Mouse (Mus musculus) heart, embryonic 16.5 days (tissue): ENCODE measurements around the gene Cmtm5. TPM values are rescaled to one million over a fixed set of nuclear protein-coding genes. Genes with fewer than 3 reads are reported as not detected.
A peak's percentile ranks its signal among the peaks of the same experiment; 100 is the strongest.
"Not testable (repeated sequence)": the region's sequence is repeated elsewhere in the genome, so short reads cannot be mapped to it uniquely, and the experiment has no call there.

Source experiments
- ATAC-seq: fragments of 200-750 bp; cut with Nextera tagmentation; replicated peaks from 2 replicates; pipeline ENCODE4 v1.8.0; 2017; ENCODE audit warnings: moderate number of reproducible peaks; ENCODE audit not compliant: insufficient read depth, low FRiP score; ENCODE audit errors: extremely low read depth
- H3K27ac ChIP-seq: fragments of 300-500 bp; sonication (generic); 2 replicates; pipeline ENCODE4 v1.5.1; 2014; ENCODE audit warnings: mild to moderate bottlenecking, low read length, control low read depth, moderate library complexity
- H3K27me3 ChIP-seq: fragments of 300-500 bp; sonication (generic); 2 replicates; pipeline ENCODE4 v1.6.1; 2014; ENCODE audit warnings: low read length, mixed read lengths; ENCODE audit not compliant: control insufficient read depth, insufficient read depth
- H3K36me3 ChIP-seq: fragments of 300-500 bp; sonication (generic); 2 replicates; pipeline ENCODE4 v1.6.1; 2014; ENCODE audit not compliant: control insufficient read depth, insufficient read depth
- H3K4me1 ChIP-seq: fragments of 300-500 bp; sonication (generic); 2 replicates; pipeline ENCODE4 v1.6.1; 2014; ENCODE audit warnings: low read length, mixed read lengths; ENCODE audit not compliant: control insufficient read depth, insufficient read depth
- H3K4me2 ChIP-seq: fragments of 300-500 bp; sonication (generic); 2 replicates; pipeline ENCODE4 v1.6.1; 2014; ENCODE audit warnings: low read depth, mild to moderate bottlenecking, control low read depth, low read length
- H3K4me3 ChIP-seq: fragments of 300-500 bp; sonication (generic); 2 replicates; pipeline ENCODE4 v1.5.1; 2014; ENCODE audit warnings: mild to moderate bottlenecking, control low read depth, low read length
- H3K9ac ChIP-seq: fragments of 300-500 bp; sonication (generic); 2 replicates; pipeline ENCODE4 v1.6.1; 2014; ENCODE audit warnings: low read length, control low read depth
- H3K9me3 ChIP-seq: fragments of 300-500 bp; sonication (generic); replicated peaks from 2 replicates; pipeline ENCODE4 v1.6.1; 2016; ENCODE audit warnings: low read length; ENCODE audit not compliant: control insufficient read depth
- WGBS: fragments of 180-500 bp; shearing (Covaris S2); extraction: QIAGEN DNeasy Blood & Tissue Kit; methylation state at CpG from one replicate; pipeline ENCODE4 v1.1.7; 2014; 5-methylcytosine and 5-hydroxymethylcytosine counted together
- microRNA counts: library from miRNA; unstranded; fragments of <30 nt; microRNA quantifications from one replicate; lab custom pipeline; 2016
- microRNA-seq: library from miRNA; unstranded; fragments of <30 nt; microRNA quantifications from one replicate; pipeline ENCODE4, GENCODE M21; 2017
- polyA plus RNA-seq: library from polyadenylated mRNA; unstranded; fragments of >200 nt; fragmentation: Nextera tagmentation; extraction: Ambion mirVana; gene quantifications from 2 replicates; pipeline ENCODE4 v1.2.1, GENCODE M21; 2015

The Cmtm5 gene
- polyA plus RNA-seq, 1 experiment from 2014 or later = 1.3 TPM

- H3K4me2 ChIP-seq = no peak overlapping the region
- no peaks in the 10 kb centered on the region for H3K27me3 ChIP-seq
- H3K36me3 ChIP-seq = peaks cover 24% of the 10 kb centered on the region
- peaks cover 17% of the 10 kb centered on the region for H3K4me1 ChIP-seq
- 48% methylated on average over 6 of the region's 6 CpGs for WGBS
- no peak overlapping the region for H3K4me3 ChIP-seq
- no peaks in the 10 kb centered on the region for H3K9me3 ChIP-seq
- H3K27ac ChIP-seq = peak overlapping the region; percentile 79
- no peak for ATAC-seq
- peak overlapping the region; percentile 40; the same call in 1 of the 2 replicates for H3K9ac ChIP-seq
These were observed 38.2 kb downstream of the Cmtm5 start for GRCm38 (mm10) chr14:54974068-54974791.

GRCm38 (mm10) chr14:54976633-54977032, 40.6 kb downstream of the Cmtm5 start, which contains the start of gene Gm17428:
Gene Gm17428, plus strand, starts transcription at chr14:54976933.
- Histone ChIP-seq H3K4me3 (no peak within 1 kb of the TSS), H3K9ac (peak within 1 kb of the TSS; percentile 65), H3K27ac (peak within 1 kb of the TSS; percentile 77), H3K36me3 (peaks cover 24% of the 10 kb centered on the region), H3K27me3 (no peaks in the 10 kb centered on the region), H3K4me1 (peaks cover 19% of the 10 kb centered on the region), H3K4me2 (no peak within 1 kb of the TSS; the same call in none of the 2 replicates), H3K9me3 (no peaks in the 10 kb centered on the region)
- 50% methylated on average over 1 of the region's 1 CpGs for WGBS
- ATAC-seq = no peak

- no peak for ATAC-seq
- H3K9me3 ChIP-seq = no peaks in the 10 kb centered on the region
- H3K4me2 ChIP-seq = peak overlapping the region; percentile 24; the same call in 1 of the 2 replicates
- peaks cover 14% of the 10 kb centered on the region for H3K4me1 ChIP-seq
- peak overlapping the region; percentile 60 for H3K9ac ChIP-seq
- no peaks in the 10 kb centered on the region for H3K27me3 ChIP-seq
- peak overlapping the region; percentile 6 for H3K4me3 ChIP-seq
- H3K27ac ChIP-seq = peak overlapping the region; percentile 77
- 67% methylated on average over 8 of the region's 8 CpGs for WGBS
- peaks cover 18% of the 10 kb centered on the region for H3K36me3 ChIP-seq
These were observed 42.6 kb downstream of the Cmtm5 start for GRCm38 (mm10) chr14:54978664-54979063.

GRCm38 (mm10) chr14:54981934-54982333, 45.9 kb downstream of the Cmtm5 start:
- Histone ChIP-seq H3K27ac (peak overlapping the region; percentile 98), H3K4me2 (peak overlapping the region; percentile 69), H3K27me3 (no peaks in the 10 kb centered on the region), H3K9ac (peak overlapping the region; percentile 93), H3K9me3 (no peaks in the 10 kb centered on the region), H3K36me3 (peaks cover 7% of the 10 kb centered on the region), H3K4me3 (no peak overlapping the region), H3K4me1 (peaks cover 9% of the 10 kb centered on the region)
- no peak for ATAC-seq
- WGBS = 75% methylated on average over 7 of the region's 7 CpGs

- not testable (repeated sequence) for H3K4me1 ChIP-seq, H3K27me3 ChIP-seq, H3K9me3 ChIP-seq
- Histone ChIP-seq H3K36me3 (peaks cover 13% of the 10 kb centered on the region; the same call in 1 of the 2 replicates), H3K27ac (peak overlapping the region; percentile 98), H3K4me2 (peak overlapping the region; percentile 69), H3K4me3 (peak overlapping the region; percentile 63), H3K9ac (peak overlapping the region; percentile 93)
- WGBS = 53% methylated on average over 9 of the region's 9 CpGs
- ATAC-seq = peak; percentile 50
These were observed 52.4 kb downstream of the Cmtm5 start for GRCm38 (mm10) chr14:54988350-54988874.

MicroRNA genes within 50 kb of the gene (microRNA counts, 519-probe panel; counts per million panel counts)
- 4,465 counts per million, percentile 98 among the panel's probes with 10 or more counts for microRNA mmu-miR-208a (lab: Ali Mortazavi, UCI)
- microRNA mmu-miR-208b (lab: Ali Mortazavi, UCI) = 4,972 counts per million, percentile 100 among the panel's probes with 10 or more counts

Small RNA genes lying within 50 kb of the gene (microRNA-seq; reads per million reads assigned to microRNA genes)
- gene Mir208a = 7,664 reads per million, percentile 95 among the genes with 10 or more reads in this experiment
- gene Mir208b = 75,117 reads per million, percentile 99 among the genes with 10 or more reads in this experiment

Other genes with a start within 250 kb of the Cmtm5 start
- 69.1 and 73.5 TPM in 2 replicates for gene Acin1, start 249.3 kb upstream of the Cmtm5 start, polyA plus RNA-seq
- 0.17 and 0.18 TPM in 2 replicates for gene Gm29776, start 237.4 kb upstream of the Cmtm5 start, polyA plus RNA-seq
- gene Cebpe, start 224.1 kb upstream of the Cmtm5 start, polyA plus RNA-seq = not detected in 2 replicates
- gene Slc7a8, start 154.3 kb upstream of the Cmtm5 start, polyA plus RNA-seq = 3.2 and 4.0 TPM in 2 replicates
- gene Rnf212b, start 122.1 kb upstream of the Cmtm5 start, polyA plus RNA-seq = not detected in 2 replicates
- 4.9 and 6.4 TPM in 2 replicates for gene Homez, start 65.3 kb upstream of the Cmtm5 start, polyA plus RNA-seq
- gene Ppp1r3e, start 58.7 kb upstream of the Cmtm5 start, polyA plus RNA-seq = 0.59 and 1.4 TPM in 2 replicates
- 3.3 and 4.3 TPM in 2 replicates for gene Bcl2l2, start 52.9 kb upstream of the Cmtm5 start, polyA plus RNA-seq
- gene Gm20521, start 52.8 kb upstream of the Cmtm5 start, polyA plus RNA-seq = not detected in 2 replicates
- gene Pabpn1, start 43.8 kb upstream of the Cmtm5 start, polyA plus RNA-seq = 61.9 and 68.4 TPM in 2 replicates
- 27.2 and 31.9 TPM in 2 replicates for gene Slc22a17, start 23.1 kb upstream of the Cmtm5 start, polyA plus RNA-seq
- 13.4 and 14.4 TPM in 2 replicates for gene Efs, start 10.1 kb upstream of the Cmtm5 start, polyA plus RNA-seq
- not detected in 2 replicates for gene Il25, start 3.6 kb upstream of the Cmtm5 start, polyA plus RNA-seq
- 2,302 and 2,585 TPM in 2 replicates for gene Myh6, start 30.7 kb downstream of the Cmtm5 start, polyA plus RNA-seq
- not detected in 2 replicates for gene Gm17428, start 40.7 kb downstream of the Cmtm5 start, polyA plus RNA-seq
- gene Myh7, start 58.4 kb downstream of the Cmtm5 start, polyA plus RNA-seq = 6,075 and 6,619 TPM in 2 replicates
- 63.3 and 68.1 TPM in 2 replicates for gene Ngdn, start 79.2 kb downstream of the Cmtm5 start, polyA plus RNA-seq
- 2.5 and 3.0 TPM in 2 replicates for gene Zfhx2, start 156.1 kb downstream of the Cmtm5 start, polyA plus RNA-seq
- gene Thtpa, start 158.5 kb downstream of the Cmtm5 start, polyA plus RNA-seq = 16.1 and 16.9 TPM in 2 replicates
- 10.4 and 14.2 TPM in 2 replicates for gene Ap1g2, start 170.3 kb downstream of the Cmtm5 start, polyA plus RNA-seq
- gene Jph4, start 180.7 kb downstream of the Cmtm5 start, polyA plus RNA-seq = 0.09 and 0.25 TPM in 2 replicates